Mouse (Mus musculus) skeletal muscle tissue, postnatal 0 days (tissue): Measurements from ENCODE around the gene Ethe1. TPM values are rescaled to one million over a fixed set of nuclear protein-coding genes. Genes with fewer than 3 reads are reported as not detected.

Source experiments
- polyA plus RNA-seq: library from polyadenylated mRNA; unstranded; fragments of >200 nt; fragmentation: Nextera tagmentation; extraction: Ambion mirVana; gene quantifications from 2 replicates; pipeline ENCODE4 v1.2.1, GENCODE M21; 2015

Gene Ethe1
- polyA plus RNA-seq, result 13.9 and 14.9 TPM in 2 replicates

GRCm38 (mm10) chr7:24587330-24588105 is at the start of gene Ethe1, which contains the start of gene Zfp575:
TSS of gene Ethe1 (plus strand) at chr7:24587543.
TSS of gene Zfp575 (minus strand) at chr7:24587641.

GRCm38 (mm10) chr7:24546068-24546614 is 41.2 kb upstream of the Ethe1 start, which contains the start of the genes Pinlyp and Xrcc1:
TSS of gene Pinlyp (minus strand) at chr7:24546118.
TSS of gene Xrcc1 (plus strand) at chr7:24546289.

GRCm38 (mm10) chr7:24610144-24610878 is 23.0 kb downstream of the Ethe1 start, which contains the start of gene Phldb3:
TSS of gene Phldb3 (plus strand) at chr7:24610763.

GRCm38 (mm10) chr7:24636264-24636663 is 48.9 kb downstream of the Ethe1 start, which contains the start of gene Lypd3:
TSS of gene Lypd3 (plus strand) at chr7:24636550.

Other genes with a start within 250 kb of the Ethe1 start
- 5.3 TPM in 1 of 2 replicates, not detected in the other for gene Lypd5, start 238.3 kb upstream of the Ethe1 start, polyA plus RNA-seq
- gene Kcnn4, start 217.3 kb upstream of the Ethe1 start, polyA plus RNA-seq, result 0.51 and 0.79 TPM in 2 replicates
- 12.9 and 13.7 TPM in 2 replicates for gene Smg9, start 187.9 kb upstream of the Ethe1 start, polyA plus RNA-seq
- 0.42 and 0.62 TPM in 2 replicates for gene Irgc1, start 135.2 kb upstream of the Ethe1 start, polyA plus RNA-seq
- 3.4 and 4.1 TPM in 2 replicates for gene Plaur, start 125.1 kb upstream of the Ethe1 start, polyA plus RNA-seq
- 3.8 and 6.0 TPM in 2 replicates for gene Cadm4, start 105.5 kb upstream of the Ethe1 start, polyA plus RNA-seq
- 23.6 and 25.5 TPM in 2 replicates for gene Zfp428, start 80.5 kb upstream of the Ethe1 start, polyA plus RNA-seq
- 0.15 TPM in 1 of 2 replicates, not detected in the other for gene AC161166.1, start 75.1 kb upstream of the Ethe1 start, polyA plus RNA-seq
- gene Irgq, start 56.9 kb upstream of the Ethe1 start, polyA plus RNA-seq, result 5.3 and 6.0 TPM in 2 replicates
- gene Pinlyp, start 41.4 kb upstream of the Ethe1 start, polyA plus RNA-seq, result 0.84 TPM in 1 of 2 replicates, not detected in the other
- gene Xrcc1, start 41.3 kb upstream of the Ethe1 start, polyA plus RNA-seq, result 37.4 and 39.0 TPM in 2 replicates
- 2.4 TPM in 2 replicates for gene Zfp575, start 98 bp downstream of the Ethe1 start, polyA plus RNA-seq
- 0.10 and 0.11 TPM in 2 replicates for gene Phldb3, start 23.2 kb downstream of the Ethe1 start, polyA plus RNA-seq
- 7.7 TPM in 1 of 2 replicates, not detected in the other for gene Lypd3, start 49.0 kb downstream of the Ethe1 start, polyA plus RNA-seq
- gene Tex101, start 89.1 kb downstream of the Ethe1 start, polyA plus RNA-seq, result not detected in 2 replicates
- gene BC049730, start 121.7 kb downstream of the Ethe1 start, polyA plus RNA-seq, result not detected in 2 replicates
- not detected in 2 replicates for gene Gm4763, start 139.4 kb downstream of the Ethe1 start, polyA plus RNA-seq
- gene Cd177, start 172.8 kb downstream of the Ethe1 start, polyA plus RNA-seq, result 0.05 and 0.07 TPM in 2 replicates
- not detected in 2 replicates for gene Ceacam10, start 189.7 kb downstream of the Ethe1 start, polyA plus RNA-seq